8 mouse cellular contexts compared by ENCODE assay signal in the genomic region with DNA sequence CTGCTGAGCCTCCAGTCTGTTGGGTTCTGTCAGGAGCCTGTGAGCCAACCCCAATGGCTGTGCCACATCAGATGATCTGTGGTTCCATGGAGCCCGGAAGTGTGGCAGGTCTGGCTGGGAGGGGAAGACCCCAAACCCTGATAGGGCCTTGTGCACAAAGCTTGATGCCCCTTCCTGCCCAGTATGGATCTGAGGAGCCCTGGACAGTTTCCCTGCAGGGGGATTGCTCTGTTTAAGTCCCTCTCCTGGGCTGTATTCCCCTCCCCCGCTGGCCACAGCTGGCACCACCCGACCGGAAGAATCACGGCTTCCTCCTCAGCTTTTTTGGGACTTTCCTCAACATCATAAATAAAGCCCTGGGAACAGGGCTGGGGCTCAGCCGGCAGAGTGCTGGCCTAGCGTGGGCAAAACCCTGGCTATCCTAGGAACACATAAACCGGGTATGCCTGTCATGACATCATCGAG. TPM values are rescaled to one million over a fixed set of nuclear protein-coding genes. Genes with fewer than 3 reads are reported as not detected.
DNase-seq lines count a peak whose midpoint lies in the region; ATAC-seq and TF ChIP-seq lines count a peak whose summit lies in the region.
"Had no signal": no experiment of that assay in that cellular context is flagged by ENCODE, and none has a peak within 500 bp of the region (broad histone marks: within the 10 kb centered on the region; RNA-seq: fewer than 3 reads in every experiment).

No protein-coding gene starts in this region.

- H3K27me3 ChIP-seq in testis, adult 2 months (ENCODE audit: control insufficient read depth, insufficient read depth, low read length), result no peaks in the 10 kb centered on the region
- no peaks in the 10 kb centered on the region for H3K27me3 ChIP-seq in heart, embryonic 15.5 days
- H3K27me3 ChIP-seq in liver, embryonic 15.5 days, result no peaks in the 10 kb centered on the region
- H3K27me3 ChIP-seq: embryonic facial prominence, embryonic 15.5 days had no signal

- TF ChIP-seq POLR2A in testis, adult 2 months (IDR thresholded peaks at IDR 0.05; ENCODE audit: control insufficient read depth, low read depth, low read length), result no peak

- H3K9ac ChIP-seq in heart, embryonic 15.5 days, result no peak overlapping the region
- H3K9ac ChIP-seq in liver, embryonic 15.5 days, result peak overlapping the region; percentile 21; the same call in 1 of the 2 replicates
- H3K9ac ChIP-seq: embryonic facial prominence, embryonic 15.5 days had no signal

- TF ChIP-seq CTCF in testis, adult 2 months (IDR thresholded peaks at IDR 0.05; ENCODE audit: control insufficient read depth, insufficient read depth, insufficient replicate concordance, low read depth, low read length), result no peak

- no peak overlapping the region for H3K4me3 ChIP-seq in testis, adult 2 months (ENCODE audit: control insufficient read depth, low read depth, low read length)
- no peak overlapping the region for H3K4me3 ChIP-seq in heart, embryonic 15.5 days
- no peak overlapping the region for H3K4me3 ChIP-seq in liver, embryonic 15.5 days (replicated peaks)
- H3K4me3 ChIP-seq: embryonic facial prominence, embryonic 15.5 days had no signal

- H3K9me3 ChIP-seq in heart, embryonic 15.5 days (replicated peaks), result no peaks in the 10 kb centered on the region
- H3K9me3 ChIP-seq in liver, embryonic 15.5 days (replicated peaks), result no peaks in the 10 kb centered on the region
- H3K9me3 ChIP-seq: embryonic facial prominence, embryonic 15.5 days had no signal

- peak overlapping the region; percentile 3; the same call in 1 of the 2 replicates for H3K27ac ChIP-seq in testis, adult 2 months (ENCODE audit: control insufficient read depth, insufficient read depth, low read depth, low read length)
- H3K27ac ChIP-seq in heart, embryonic 15.5 days, result peak overlapping the region; percentile 58
- H3K27ac ChIP-seq in liver, embryonic 15.5 days (replicated peaks), result peak overlapping the region; percentile 46
- H3K27ac ChIP-seq: embryonic facial prominence, embryonic 15.5 days had no signal

- no peaks in the 10 kb centered on the region for H3K36me3 ChIP-seq in testis, adult 2 months (ENCODE audit: control insufficient read depth, insufficient read depth, low read length)
- no peaks in the 10 kb centered on the region for H3K36me3 ChIP-seq in heart, embryonic 15.5 days
- peaks cover 37% of the 10 kb centered on the region for H3K36me3 ChIP-seq in liver, embryonic 15.5 days (replicated peaks)

- WGBS in heart, embryonic 15.5 days, result 50% methylated on average over 9 of the region's 9 CpGs
- WGBS in liver, embryonic 15.5 days (ENCODE audit: insufficient replicate concordance), result 33% methylated on average over 9 of the region's 9 CpGs

- no peak for ATAC-seq in heart, embryonic 15.5 days (replicated peaks; ENCODE audit: insufficient number of reproducible peaks, insufficient read depth, low FRiP score, low read depth)
- ATAC-seq in liver, embryonic 15.5 days (ENCODE audit: insufficient read depth), result no peak

- H3K4me1 ChIP-seq in testis, adult 2 months (ENCODE audit: control insufficient read depth, insufficient read depth, low read length), result no peaks in the 10 kb centered on the region; the same call in 1 of the 2 replicates
- H3K4me1 ChIP-seq in heart, embryonic 15.5 days (replicated peaks), result peaks cover 14% of the 10 kb centered on the region
- peaks cover 66% of the 10 kb centered on the region for H3K4me1 ChIP-seq in liver, embryonic 15.5 days (replicated peaks)

- H3K4me2 ChIP-seq in heart, embryonic 15.5 days, result peak overlapping the region; percentile 24; the same call in 1 of the 2 replicates
- 0 out of 2 replicates have a peak overlapping the region, but pooled peaks have one; percentile 7 for H3K4me2 ChIP-seq in liver, embryonic 15.5 days
- H3K4me2 ChIP-seq: embryonic facial prominence, embryonic 15.5 days had no signal

- no peak for DNase-seq in testis, postnatal 10 days (ENCODE audit: low spot score)
- DNase-seq in thymus, postnatal 14 days, result peak; percentile 58
- no peak for DNase-seq in cerebellum, postnatal 10 days
- no peak for DNase-seq in embryo, embryonic 11 days

RNA-seq across cellular contexts. Expression of a gene that starts 6.5 kb away (rescaled TPM):
- 17.1 and 19.4 TPM in 2 replicates for polyA plus RNA-seq in testis, adult 2 months (2012; rRNA removed)
- 2.8 and 4.0 TPM in 2 replicates for polyA plus RNA-seq in heart, embryonic 15.5 days (2015; fragmentation: Nextera tagmentation; extraction: Ambion mirVana)
- 12.6 and 15.2 TPM in 2 replicates for polyA plus RNA-seq in liver, embryonic 15.5 days (2015; fragmentation: Nextera tagmentation; extraction: Ambion mirVana)

RNA-seq across cellular contexts. Expression of a gene that starts 24.8 kb away (rescaled TPM):
- 0.25 and 0.40 TPM in 2 replicates for polyA plus RNA-seq in testis, adult 2 months (2012; rRNA removed)
- polyA plus RNA-seq in heart, embryonic 15.5 days (2015; fragmentation: Nextera tagmentation; extraction: Ambion mirVana), result 0.15 and 0.53 TPM in 2 replicates
- polyA plus RNA-seq in liver, embryonic 15.5 days (2015; fragmentation: Nextera tagmentation; extraction: Ambion mirVana), result 0.22 TPM in 2 replicates

RNA-seq across cellular contexts. Expression of a gene that starts 28.2 kb away (rescaled TPM):
- polyA plus RNA-seq in testis, adult 2 months (2012; rRNA removed), result 11.0 and 13.1 TPM in 2 replicates
- polyA plus RNA-seq in heart, embryonic 15.5 days (2015; fragmentation: Nextera tagmentation; extraction: Ambion mirVana), result 5.0 and 11.1 TPM in 2 replicates
- polyA plus RNA-seq in liver, embryonic 15.5 days (2015; fragmentation: Nextera tagmentation; extraction: Ambion mirVana), result 6.7 and 8.2 TPM in 2 replicates

RNA-seq across cellular contexts. Expression of a gene that starts 30.0 kb away (rescaled TPM):
- polyA plus RNA-seq in testis, adult 2 months (2012; rRNA removed), result 0.72 and 1.5 TPM in 2 replicates
- 2.8 and 3.8 TPM in 2 replicates for polyA plus RNA-seq in heart, embryonic 15.5 days (2015; fragmentation: Nextera tagmentation; extraction: Ambion mirVana)
- polyA plus RNA-seq in liver, embryonic 15.5 days (2015; fragmentation: Nextera tagmentation; extraction: Ambion mirVana), result 0.25 and 0.38 TPM in 2 replicates

RNA-seq across cellular contexts. Expression of a gene that starts 40.7 kb away (rescaled TPM):
- 51.3 and 65.9 TPM in 2 replicates for polyA plus RNA-seq in testis, adult 2 months (2012; rRNA removed)
- 79.7 and 84.1 TPM in 2 replicates for polyA plus RNA-seq in heart, embryonic 15.5 days (2015; fragmentation: Nextera tagmentation; extraction: Ambion mirVana)
- polyA plus RNA-seq in liver, embryonic 15.5 days (2015; fragmentation: Nextera tagmentation; extraction: Ambion mirVana), result 48.1 and 51.2 TPM in 2 replicates

Comparison
In these comparisons a context has a peak if more than half of its experiments do, and no peak if none do; other contexts are left out.
1. H3K27ac ChIP-seq: peak in every context shown above with its lines; median percentile 58 in heart, embryonic 15.5 days; 46 in liver, embryonic 15.5 days; 3 in testis, adult 2 months.